Mouse (Mus musculus): Measurements from ENCODE around the gene Rab25. TPM values are rescaled to one million over a fixed set of nuclear protein-coding genes. Genes with fewer than 3 reads are reported as not detected.

Rab25 gene
- polyA plus RNA-seq, 1 experiment from 2014 or later, result 0.78 TPM

GRCm38 (mm10) chr3:88561989-88562388 is 13.9 kb upstream of the Rab25 start:
- Histone ChIP-seq H3K9ac (ENCODE audit: low read length) (no peak overlapping the region), H3K27ac (ENCODE audit: low read depth, low read length) (no peak overlapping the region), H3K9me3 (ENCODE audit: control insufficient read depth, low read length) (no peaks in the 10 kb centered on the region), H3K4me1 (ENCODE audit: control insufficient read depth, insufficient read depth, low read length) (no peaks in the 10 kb centered on the region), H3K27me3 (ENCODE audit: control insufficient read depth, insufficient read depth, low read length) (no peaks in the 10 kb centered on the region), H3K4me3 (ENCODE audit: low read depth, low read length) (no peak overlapping the region), H3K36me3 (ENCODE audit: control insufficient read depth, insufficient read depth, low read length) (peaks cover 44% of the 10 kb centered on the region), H3K4me2 (ENCODE audit: low read depth) (no peak overlapping the region)
- ATAC-seq (ENCODE audit: insufficient read depth, low FRiP score, low TSS enrichment) (no peak), DNase-seq (ENCODE audit: low spot score) (peak; percentile 33)
- WGBS, result 65% methylated on average over 4 of the region's 4 CpGs

- DNase-seq (ENCODE audit: low spot score) (no peak), ATAC-seq (ENCODE audit: insufficient read depth, low FRiP score, low TSS enrichment) (no peak)
- Histone ChIP-seq H3K27me3 (ENCODE audit: control insufficient read depth, insufficient read depth, low read length) (no peaks in the 10 kb centered on the region), H3K9ac (ENCODE audit: low read length) (no peak overlapping the region), H3K27ac (ENCODE audit: low read depth, low read length) (no peak overlapping the region), H3K4me3 (ENCODE audit: low read depth, low read length) (no peak overlapping the region), H3K4me1 (ENCODE audit: control insufficient read depth, insufficient read depth, low read length) (peaks cover 1% of the 10 kb centered on the region; the same call in 1 of the 2 replicates), H3K36me3 (ENCODE audit: control insufficient read depth, insufficient read depth, low read length) (peaks cover 33% of the 10 kb centered on the region), H3K9me3 (ENCODE audit: control insufficient read depth, low read length) (no peaks in the 10 kb centered on the region), H3K4me2 (ENCODE audit: low read depth) (no peak overlapping the region)
- WGBS, result 91% methylated on average over 9 of the region's 9 CpGs
Observed at GRCm38 (mm10) chr3:88559596-88559995, 11.5 kb upstream of the Rab25 start.

- no peak overlapping the region for H3K27ac ChIP-seq (ENCODE audit: low read depth, low read length)
- ATAC-seq (ENCODE audit: insufficient read depth, low FRiP score, low TSS enrichment), result no peak
- 92% methylated on average over 8 of the region's 8 CpGs for WGBS
- no peak overlapping the region for H3K4me2 ChIP-seq (ENCODE audit: low read depth)
- H3K27me3 ChIP-seq (ENCODE audit: control insufficient read depth, insufficient read depth, low read length), result no peaks in the 10 kb centered on the region
- peaks cover 15% of the 10 kb centered on the region for H3K36me3 ChIP-seq (ENCODE audit: control insufficient read depth, insufficient read depth, low read length)
- H3K9me3 ChIP-seq (ENCODE audit: control insufficient read depth, low read length), result no peaks in the 10 kb centered on the region
- H3K9ac ChIP-seq (ENCODE audit: low read length), result no peak overlapping the region
- peaks cover 11% of the 10 kb centered on the region for H3K4me1 ChIP-seq (ENCODE audit: control insufficient read depth, insufficient read depth, low read length)
- no peak overlapping the region for H3K4me3 ChIP-seq (ENCODE audit: low read depth, low read length)
- DNase-seq (ENCODE audit: low spot score), result no peak
Observed at GRCm38 (mm10) chr3:88556616-88557015, 8.5 kb upstream of the Rab25 start.

- H3K4me1 ChIP-seq (ENCODE audit: control insufficient read depth, insufficient read depth, low read length), result peaks cover 11% of the 10 kb centered on the region
- H3K9me3 ChIP-seq (ENCODE audit: control insufficient read depth, low read length), result no peaks in the 10 kb centered on the region
- no peak overlapping the region for H3K9ac ChIP-seq (ENCODE audit: low read length)
- H3K27me3 ChIP-seq (ENCODE audit: control insufficient read depth, insufficient read depth, low read length), result no peaks in the 10 kb centered on the region
- 94% methylated on average over 6 of the region's 6 CpGs for WGBS
- no peak overlapping the region for H3K4me2 ChIP-seq (ENCODE audit: low read depth)
- H3K4me3 ChIP-seq (ENCODE audit: low read depth, low read length), result no peak overlapping the region
- DNase-seq (ENCODE audit: low spot score) (no peak), ATAC-seq (ENCODE audit: insufficient read depth, low FRiP score, low TSS enrichment) (no peak)
- no peak overlapping the region for H3K27ac ChIP-seq (ENCODE audit: low read depth, low read length)
- H3K36me3 ChIP-seq (ENCODE audit: control insufficient read depth, insufficient read depth, low read length), result peaks cover 14% of the 10 kb centered on the region
Observed at GRCm38 (mm10) chr3:88555731-88556130, 7.6 kb upstream of the Rab25 start.

- Histone ChIP-seq H3K9me3 (ENCODE audit: control insufficient read depth, low read length) (no peaks in the 10 kb centered on the region), H3K27ac (ENCODE audit: low read depth, low read length) (no peak overlapping the region), H3K4me2 (ENCODE audit: low read depth) (no peak overlapping the region), H3K4me3 (ENCODE audit: low read depth, low read length) (no peak overlapping the region), H3K9ac (ENCODE audit: low read length) (no peak overlapping the region), H3K27me3 (ENCODE audit: control insufficient read depth, insufficient read depth, low read length) (no peaks in the 10 kb centered on the region), H3K36me3 (ENCODE audit: control insufficient read depth, insufficient read depth, low read length) (peaks cover 12% of the 10 kb centered on the region), H3K4me1 (ENCODE audit: control insufficient read depth, insufficient read depth, low read length) (peaks cover 11% of the 10 kb centered on the region)
- ATAC-seq (ENCODE audit: insufficient read depth, low FRiP score, low TSS enrichment) (no peak), DNase-seq (ENCODE audit: low spot score) (no peak)
- 91% methylated on average over 5 of the region's 5 CpGs for WGBS
Observed at GRCm38 (mm10) chr3:88555069-88555605, 7.0 kb upstream of the Rab25 start.

- H3K4me3 ChIP-seq (ENCODE audit: low read depth, low read length), result peak overlapping the region; percentile 90
- peaks cover 11% of the 10 kb centered on the region for H3K4me1 ChIP-seq (ENCODE audit: control insufficient read depth, insufficient read depth, low read length)
- H3K36me3 ChIP-seq (ENCODE audit: control insufficient read depth, insufficient read depth, low read length), result peaks cover 12% of the 10 kb centered on the region
- H3K27ac ChIP-seq (ENCODE audit: low read depth, low read length), result peak overlapping the region; percentile 95
- ATAC-seq (ENCODE audit: insufficient read depth, low FRiP score, low TSS enrichment) (peak; percentile 33), DNase-seq (ENCODE audit: low spot score) (peak; percentile 80)
- H3K4me2 ChIP-seq (ENCODE audit: low read depth), result peak overlapping the region; percentile 79
- H3K9me3 ChIP-seq (ENCODE audit: control insufficient read depth, low read length), result no peaks in the 10 kb centered on the region
- WGBS, result 0% methylated on average over 35 of the region's 41 CpGs
- H3K27me3 ChIP-seq (ENCODE audit: control insufficient read depth, insufficient read depth, low read length), result no peaks in the 10 kb centered on the region
- H3K9ac ChIP-seq (ENCODE audit: low read length), result peak overlapping the region; percentile 90
Observed at GRCm38 (mm10) chr3:88553880-88554586, 5.9 kb upstream of the Rab25 start.

- ATAC-seq (ENCODE audit: insufficient read depth, low FRiP score, low TSS enrichment), result peak; percentile 92
- peaks cover 11% of the 10 kb centered on the region for H3K4me1 ChIP-seq (ENCODE audit: control insufficient read depth, insufficient read depth, low read length)
- under 1% methylated on average over 23 of the region's 37 CpGs for WGBS
Observed at GRCm38 (mm10) chr3:88553525-88553879, 5.4 kb upstream of the Rab25 start, which contains the start of gene Ubqln4. TSS of gene Ubqln4 (plus strand) at chr3:88553758.

GRCm38 (mm10) chr3:88552676-88553524 is 4.8 kb upstream of the Rab25 start, which contains the start of gene Lamtor2:
TSS of gene Lamtor2 (minus strand) at chr3:88553074.
- H3K9me3 ChIP-seq (ENCODE audit: control insufficient read depth, low read length), result no peaks in the 10 kb centered on the region
- H3K4me1 ChIP-seq (ENCODE audit: control insufficient read depth, insufficient read depth, low read length), result peaks cover 11% of the 10 kb centered on the region
- no peaks in the 10 kb centered on the region for H3K27me3 ChIP-seq (ENCODE audit: control insufficient read depth, insufficient read depth, low read length)
- peak within 1 kb of the TSS; percentile 79 for H3K4me2 ChIP-seq (ENCODE audit: low read depth)
- peak; percentile 89 for ATAC-seq (ENCODE audit: insufficient read depth, low FRiP score, low TSS enrichment)
- DNase-seq (ENCODE audit: low spot score), result peak; percentile 99
- peak within 1 kb of the TSS; percentile 95 for H3K27ac ChIP-seq (ENCODE audit: low read depth, low read length)
- peaks cover 11% of the 10 kb centered on the region for H3K36me3 ChIP-seq (ENCODE audit: control insufficient read depth, insufficient read depth, low read length)
- peak within 1 kb of the TSS; percentile 90 for H3K9ac ChIP-seq (ENCODE audit: low read length)
- WGBS, result under 1% methylated on average over 48 of the region's 48 CpGs
- H3K4me3 ChIP-seq (ENCODE audit: low read depth, low read length), result peak within 1 kb of the TSS; percentile 90

More at GRCm38 (mm10) chr3:88553525-88553879, 5.4 kb upstream of the Rab25 start, which contains the start of gene Ubqln4:
- Histone ChIP-seq H3K27me3 (ENCODE audit: control insufficient read depth, insufficient read depth, low read length) (no peaks in the 10 kb centered on the region), H3K36me3 (ENCODE audit: control insufficient read depth, insufficient read depth, low read length) (peaks cover 12% of the 10 kb centered on the region), H3K9me3 (ENCODE audit: control insufficient read depth, low read length) (no peaks in the 10 kb centered on the region), H3K4me3 (ENCODE audit: low read depth, low read length) (peak within 1 kb of the TSS; percentile 90), H3K9ac (ENCODE audit: low read length) (peak within 1 kb of the TSS; percentile 90), H3K4me2 (ENCODE audit: low read depth) (peak within 1 kb of the TSS; percentile 79), H3K27ac (ENCODE audit: low read depth, low read length) (peak within 1 kb of the TSS; percentile 95)
- DNase-seq (ENCODE audit: low spot score), result peak; percentile 98
